Mouse (Mus musculus): ENCODE data around the gene Bicdl2. TPM values are rescaled to one million over a fixed set of nuclear protein-coding genes. Genes with fewer than 3 reads are reported as not detected.

Bicdl2 gene
- polyA plus RNA-seq (2014; fragmentation: Nextera tagmentation; extraction: Ambion mirVana), result 0.37 TPM in 1 of 2 replicates, not detected in the other

DNA sequence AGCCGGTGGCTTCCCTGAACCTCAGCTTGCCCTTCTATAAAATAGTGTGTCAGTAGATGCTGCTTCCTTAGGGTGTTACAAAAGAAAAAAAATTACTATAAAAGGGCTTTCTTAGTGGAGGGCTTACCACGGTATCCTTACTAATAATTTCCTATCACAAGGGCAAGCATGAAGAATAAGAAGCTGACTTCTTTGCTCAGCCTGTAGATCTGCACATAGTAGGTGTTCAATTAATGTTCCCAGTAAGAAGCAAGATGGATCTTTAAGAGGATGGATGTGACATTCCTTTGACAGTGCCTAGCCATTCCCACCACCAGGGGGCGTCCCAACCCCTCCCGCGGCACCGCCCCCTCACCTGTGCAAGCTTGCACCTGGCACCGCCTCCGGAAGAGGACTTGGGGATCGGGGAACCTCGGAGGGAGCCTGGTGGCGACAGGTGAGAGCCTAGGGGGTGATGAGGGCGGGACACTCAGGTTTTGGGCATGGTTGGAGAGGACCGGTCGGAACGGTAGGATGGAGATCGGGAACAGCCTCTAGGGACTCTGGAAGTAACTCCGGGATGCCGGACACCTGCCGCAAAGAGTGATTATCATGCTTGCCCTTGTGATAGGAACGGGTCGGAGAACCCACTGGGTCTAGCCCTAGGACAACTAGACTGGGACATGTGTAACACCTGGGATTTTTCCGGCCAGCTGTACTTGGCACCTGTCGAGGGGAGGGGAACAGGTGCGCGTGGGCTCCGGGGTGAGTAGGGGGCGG is at the start of gene Bicdl2:
Gene Bicdl2 (plus strand): TSS at position 390 of the 759 bp plus-strand sequence.
- Histone ChIP-seq H3K27me3 (replicated peaks; ENCODE audit: control insufficient read depth, insufficient read depth, low read length) (peaks cover 33% of the 10 kb centered on the region), H3K9me3 (ENCODE audit: control insufficient read depth, low read length) (no peaks in the 10 kb centered on the region), H3K27ac (ENCODE audit: low read depth, low read length) (no peak within 1 kb of the TSS), H3K36me3 (ENCODE audit: control insufficient read depth, insufficient read depth, low read length) (no peaks in the 10 kb centered on the region), H3K4me2 (peak within 1 kb of the TSS; percentile 47), H3K9ac (ENCODE audit: low read depth, low read length) (no peak within 1 kb of the TSS), H3K4me1 (replicated peaks; ENCODE audit: control insufficient read depth, insufficient read depth, low read length) (0 out of 2 replicates have a peak, but pooled peaks cover 4% of the 10 kb centered on the region), H3K4me3 (ENCODE audit: low read depth, low read length) (peak within 1 kb of the TSS; percentile 26; the same call in 1 of the 2 replicates)
- DNase-seq (ENCODE audit: low spot score) (no peak), ATAC-seq (replicated peaks; ENCODE audit: low FRiP score) (no peak)
- 7% methylated on average over 27 of the region's 27 CpGs for WGBS

DNA sequence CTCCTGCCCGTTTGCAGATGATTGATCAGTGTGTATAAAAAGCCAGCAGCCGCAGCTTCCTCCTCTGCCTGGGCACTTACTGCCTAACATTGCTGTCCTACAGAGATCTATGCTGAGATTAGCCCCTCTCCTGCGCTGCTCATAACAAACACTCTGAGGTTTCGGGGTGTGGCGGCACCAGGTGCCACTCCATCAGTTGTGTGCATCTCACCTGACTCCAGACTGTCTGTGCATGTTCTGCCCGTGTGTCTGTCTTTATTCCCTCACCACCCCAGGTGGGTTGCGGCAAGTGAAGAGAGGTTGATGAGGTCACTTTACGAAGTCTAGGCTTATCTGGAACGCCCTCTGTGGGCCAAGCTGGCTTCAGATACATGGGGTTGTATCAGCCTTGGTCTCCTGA is 43.2 kb upstream of the Bicdl2 start:
- DNase-seq (ENCODE audit: low spot score) (no peak), ATAC-seq (replicated peaks; ENCODE audit: low FRiP score) (no peak)
- 37% methylated on average over 9 of the region's 9 CpGs for WGBS
- Histone ChIP-seq H3K4me3 (ENCODE audit: low read depth, low read length) (no peak overlapping the region), H3K27ac (ENCODE audit: low read depth, low read length) (no peak overlapping the region), H3K4me2 (no peak overlapping the region), H3K27me3 (replicated peaks; ENCODE audit: control insufficient read depth, insufficient read depth, low read length) (no peaks in the 10 kb centered on the region), H3K9me3 (ENCODE audit: control insufficient read depth, low read length) (no peaks in the 10 kb centered on the region), H3K36me3 (ENCODE audit: control insufficient read depth, insufficient read depth, low read length) (no peaks in the 10 kb centered on the region), H3K9ac (ENCODE audit: low read depth, low read length) (no peak overlapping the region), H3K4me1 (replicated peaks; ENCODE audit: control insufficient read depth, insufficient read depth, low read length) (no peaks in the 10 kb centered on the region)

DNA sequence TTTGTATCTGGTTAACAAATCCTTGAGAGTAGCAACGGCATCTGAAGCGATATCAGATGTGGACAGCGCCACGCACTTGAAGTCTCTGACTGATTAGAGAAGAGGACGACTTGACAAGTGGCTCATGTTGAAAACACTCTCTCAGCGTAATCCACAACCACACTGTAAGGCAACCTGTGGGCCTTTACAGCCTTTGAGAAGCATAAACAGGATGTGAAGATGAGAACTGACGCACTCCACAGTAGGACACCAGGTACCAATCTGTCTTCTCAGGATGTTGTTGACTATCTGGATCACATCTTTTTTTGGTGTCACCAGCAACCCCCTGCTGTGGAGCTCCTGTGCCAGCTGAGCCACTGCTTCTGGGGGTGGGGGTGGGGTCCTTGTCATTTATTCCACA is 40.0 kb upstream of the Bicdl2 start:
- Histone ChIP-seq H3K27ac (ENCODE audit: low read depth, low read length) (no peak overlapping the region), H3K9ac (ENCODE audit: low read depth, low read length) (no peak overlapping the region), H3K36me3 (ENCODE audit: control insufficient read depth, insufficient read depth, low read length) (no peaks in the 10 kb centered on the region), H3K9me3 (ENCODE audit: control insufficient read depth, low read length) (no peaks in the 10 kb centered on the region), H3K4me2 (no peak overlapping the region), H3K4me1 (replicated peaks; ENCODE audit: control insufficient read depth, insufficient read depth, low read length) (no peaks in the 10 kb centered on the region), H3K27me3 (replicated peaks; ENCODE audit: control insufficient read depth, insufficient read depth, low read length) (no peaks in the 10 kb centered on the region), H3K4me3 (ENCODE audit: low read depth, low read length) (no peak overlapping the region)
- WGBS, result 61% methylated on average over 7 of the region's 7 CpGs
- no peak for DNase-seq (ENCODE audit: low spot score)
- no peak for ATAC-seq (replicated peaks; ENCODE audit: low FRiP score)

DNA sequence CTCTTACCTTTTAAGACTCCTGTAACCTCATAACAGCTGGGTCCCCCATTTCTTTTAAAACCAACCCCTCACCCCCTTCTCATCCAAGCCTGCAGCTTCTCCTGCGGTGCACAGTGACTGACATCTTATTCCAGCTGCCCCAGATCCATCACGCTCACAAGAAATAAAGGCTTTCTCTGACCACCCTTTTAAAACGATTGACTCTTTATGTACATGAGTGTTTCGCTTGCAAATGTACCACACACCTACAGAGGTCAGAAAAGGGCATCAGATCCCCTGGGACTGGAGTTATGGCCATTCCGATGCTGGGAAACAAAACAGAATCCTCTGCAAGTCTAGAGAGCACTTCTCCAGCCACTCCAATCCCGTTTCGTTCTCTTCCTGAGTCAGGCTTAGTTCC is 32.5 kb upstream of the Bicdl2 start:
- Histone ChIP-seq H3K4me1 (replicated peaks; ENCODE audit: control insufficient read depth, insufficient read depth, low read length) (no peaks in the 10 kb centered on the region), H3K36me3 (ENCODE audit: control insufficient read depth, insufficient read depth, low read length) (no peaks in the 10 kb centered on the region), H3K27me3 (replicated peaks; ENCODE audit: control insufficient read depth, insufficient read depth, low read length) (peaks cover 10% of the 10 kb centered on the region), H3K4me2 (no peak overlapping the region), H3K9ac (ENCODE audit: low read depth, low read length) (no peak overlapping the region), H3K9me3 (ENCODE audit: control insufficient read depth, low read length) (no peaks in the 10 kb centered on the region), H3K27ac (ENCODE audit: low read depth, low read length) (no peak overlapping the region), H3K4me3 (ENCODE audit: low read depth, low read length) (no peak overlapping the region)
- 43% methylated on average over 7 of the region's 7 CpGs for WGBS
- DNase-seq (ENCODE audit: low spot score), result no peak
- no peak for ATAC-seq (replicated peaks; ENCODE audit: low FRiP score)

DNA sequence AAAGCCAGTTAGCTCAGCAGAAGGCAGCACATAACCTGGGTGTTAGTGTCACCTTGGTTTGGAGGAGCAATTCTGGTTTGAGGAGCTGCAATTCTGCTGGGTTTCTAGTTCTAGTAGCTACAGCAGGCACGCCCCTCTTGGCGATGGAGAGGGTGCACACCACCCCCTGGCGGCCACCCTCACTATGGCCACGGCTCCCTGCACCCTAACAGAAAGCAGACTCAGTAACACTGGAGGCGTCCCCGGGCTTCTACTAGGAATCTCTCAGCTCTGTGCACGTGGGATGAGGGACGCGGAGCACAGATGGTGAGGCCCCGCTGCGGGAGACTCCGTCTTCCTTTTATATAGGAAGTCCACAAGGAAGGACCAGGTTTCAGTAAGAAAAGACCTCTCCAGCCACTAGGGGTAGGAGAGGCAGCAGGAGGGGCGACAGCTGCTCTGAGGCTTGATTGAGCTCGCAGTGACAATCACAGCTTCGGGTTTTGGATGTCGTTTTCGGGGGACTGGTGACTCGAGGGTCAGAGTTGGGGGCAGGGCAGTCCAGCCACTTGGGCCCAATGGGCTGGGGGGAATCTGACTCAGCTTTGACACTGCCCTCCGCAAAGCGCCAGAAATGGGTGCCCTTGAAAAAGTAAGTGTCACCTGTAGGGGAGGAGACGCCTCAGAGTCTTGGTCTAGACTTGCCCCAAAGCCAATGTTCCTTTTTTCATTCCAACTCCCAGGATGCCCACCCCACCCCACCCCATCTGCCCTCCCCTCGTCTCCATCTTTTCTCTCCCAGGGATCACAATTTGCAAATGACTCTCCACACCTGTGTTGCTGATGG is 29.9 kb upstream of the Bicdl2 start:
- Histone ChIP-seq H3K9ac (ENCODE audit: low read depth, low read length) (no peak overlapping the region), H3K27ac (ENCODE audit: low read depth, low read length) (no peak overlapping the region), H3K36me3 (ENCODE audit: control insufficient read depth, insufficient read depth, low read length) (no peaks in the 10 kb centered on the region), H3K27me3 (replicated peaks; ENCODE audit: control insufficient read depth, insufficient read depth, low read length) (peaks cover 10% of the 10 kb centered on the region), H3K4me2 (peak overlapping the region; percentile 44), H3K4me3 (ENCODE audit: low read depth, low read length) (0 out of 2 replicates have a peak overlapping the region, but pooled peaks have one; percentile 5), H3K9me3 (ENCODE audit: control insufficient read depth, low read length) (no peaks in the 10 kb centered on the region), H3K4me1 (replicated peaks; ENCODE audit: control insufficient read depth, insufficient read depth, low read length) (no peaks in the 10 kb centered on the region)
- WGBS, result 16% methylated on average over 22 of the region's 22 CpGs
- DNase-seq (ENCODE audit: low spot score) (peak; percentile 75), ATAC-seq (replicated peaks; ENCODE audit: low FRiP score) (peak; percentile 82)

DNA sequence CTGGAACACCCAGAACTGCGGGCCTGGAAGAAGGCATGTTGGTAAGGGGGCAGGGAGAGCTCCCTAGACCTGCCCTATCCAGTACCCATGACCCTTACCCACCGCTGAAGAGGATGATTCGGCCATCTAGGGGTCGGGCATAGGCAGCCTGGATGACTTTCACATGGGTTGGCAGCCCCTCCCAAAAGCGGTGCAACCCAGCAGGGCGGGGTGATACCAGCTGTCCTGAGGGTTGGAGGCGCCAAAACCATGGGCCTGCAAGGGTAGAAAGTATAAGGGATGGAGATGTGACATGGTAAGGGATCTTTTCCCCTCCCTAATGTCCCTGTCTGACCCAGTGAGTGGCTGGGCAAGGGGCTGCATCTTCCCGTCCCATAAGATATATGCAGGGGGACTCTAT is 29.1 kb upstream of the Bicdl2 start:
- Histone ChIP-seq H3K9ac (ENCODE audit: low read depth, low read length) (no peak overlapping the region), H3K4me2 (no peak overlapping the region), H3K9me3 (ENCODE audit: control insufficient read depth, low read length) (no peaks in the 10 kb centered on the region), H3K4me3 (ENCODE audit: low read depth, low read length) (no peak overlapping the region), H3K27ac (ENCODE audit: low read depth, low read length) (no peak overlapping the region), H3K36me3 (ENCODE audit: control insufficient read depth, insufficient read depth, low read length) (no peaks in the 10 kb centered on the region), H3K27me3 (replicated peaks; ENCODE audit: control insufficient read depth, insufficient read depth, low read length) (peaks cover 10% of the 10 kb centered on the region), H3K4me1 (replicated peaks; ENCODE audit: control insufficient read depth, insufficient read depth, low read length) (no peaks in the 10 kb centered on the region)
- 68% methylated on average over 8 of the region's 8 CpGs for WGBS
- no peak for DNase-seq (ENCODE audit: low spot score)
- no peak for ATAC-seq (replicated peaks; ENCODE audit: low FRiP score)

DNA sequence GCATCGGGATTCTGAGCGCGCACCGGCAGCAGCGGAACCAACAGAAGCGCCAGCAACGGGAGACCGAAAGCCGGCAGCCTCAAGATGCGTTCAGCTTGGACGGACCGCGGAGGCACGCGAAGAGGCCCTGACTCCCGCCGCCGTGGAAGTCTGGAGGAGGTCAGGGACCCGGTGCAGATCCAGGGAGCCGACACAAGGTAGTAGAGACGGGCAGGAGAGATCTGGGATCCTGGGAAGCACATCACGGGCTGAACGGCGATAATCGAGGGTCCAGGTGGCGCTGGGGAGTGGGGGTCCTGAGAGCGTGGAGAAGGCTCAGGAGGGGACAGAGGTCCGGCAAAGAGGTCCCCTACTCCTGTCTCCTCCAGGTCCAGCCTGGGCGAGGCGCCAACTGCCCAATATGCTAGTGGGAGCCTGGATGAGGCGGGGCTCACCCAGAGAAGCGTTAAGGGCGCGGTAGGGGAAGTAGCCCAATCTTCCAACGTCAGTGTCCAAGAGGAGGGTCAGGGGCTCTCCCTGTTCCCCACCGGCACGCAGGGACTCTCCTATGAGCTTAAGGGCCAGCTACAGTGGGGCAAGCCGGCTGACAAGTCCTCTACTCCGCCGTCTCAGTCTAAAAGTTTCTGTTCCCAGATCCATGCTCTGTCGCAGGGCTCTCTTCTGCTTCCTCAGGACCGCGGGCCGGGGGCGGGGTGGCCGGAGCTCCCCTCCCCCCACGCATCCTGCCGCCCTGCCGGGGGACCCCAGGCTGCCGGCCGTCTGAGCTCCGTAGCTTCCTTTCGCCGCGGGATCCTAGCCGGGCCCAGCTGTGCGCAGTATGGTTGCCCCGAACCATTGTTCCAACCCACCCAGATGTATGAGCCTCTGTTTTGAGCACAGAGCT is 15.5 kb upstream of the Bicdl2 start, which contains the start of gene Mmp25:
Gene Mmp25 (minus strand): TSS at position 665 of the 883 bp plus-strand sequence.
- Histone ChIP-seq H3K9me3 (ENCODE audit: control insufficient read depth, low read length) (no peaks in the 10 kb centered on the region), H3K4me2 (peak within 1 kb of the TSS; percentile 70), H3K4me1 (replicated peaks; ENCODE audit: control insufficient read depth, insufficient read depth, low read length) (no peaks in the 10 kb centered on the region), H3K27me3 (replicated peaks; ENCODE audit: control insufficient read depth, insufficient read depth, low read length) (peaks cover 39% of the 10 kb centered on the region), H3K27ac (ENCODE audit: low read depth, low read length) (no peak within 1 kb of the TSS), H3K36me3 (ENCODE audit: control insufficient read depth, insufficient read depth, low read length) (no peaks in the 10 kb centered on the region), H3K9ac (ENCODE audit: low read depth, low read length) (no peak within 1 kb of the TSS), H3K4me3 (ENCODE audit: low read depth, low read length) (peak within 1 kb of the TSS; percentile 42)
- DNase-seq (ENCODE audit: low spot score), result no peak
- 2% methylated on average over 58 of the region's 58 CpGs for WGBS
- ATAC-seq (replicated peaks; ENCODE audit: low FRiP score), result 0 out of 2 replicates have a peak, but pooled peaks have one; percentile 36

DNA sequence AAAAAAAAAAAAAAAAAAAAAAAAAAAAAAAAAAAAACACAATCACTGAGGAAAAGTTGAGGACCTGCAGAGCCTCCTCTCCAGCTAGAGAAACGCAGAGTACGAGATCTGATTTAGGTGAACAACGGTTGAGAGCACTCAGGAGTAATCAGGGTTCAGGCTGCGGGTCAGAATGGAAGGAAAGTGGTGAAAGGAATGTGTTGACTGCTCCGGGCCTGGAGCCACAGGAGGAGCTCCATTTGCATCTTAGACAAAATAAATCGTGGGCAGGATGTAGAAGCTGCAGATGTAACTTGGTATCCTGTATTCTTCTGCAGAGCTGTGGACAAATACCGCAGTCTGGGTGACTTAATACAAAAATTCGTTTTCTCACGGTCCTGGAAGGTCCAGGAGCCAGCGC is 14.4 kb upstream of the Bicdl2 start:
- Histone ChIP-seq H3K36me3 (ENCODE audit: control insufficient read depth, insufficient read depth, low read length) (no peaks in the 10 kb centered on the region), H3K27ac (ENCODE audit: low read depth, low read length) (no peak overlapping the region), H3K4me3 (ENCODE audit: low read depth, low read length) (no peak overlapping the region), H3K27me3 (replicated peaks; ENCODE audit: control insufficient read depth, insufficient read depth, low read length) (peaks cover 39% of the 10 kb centered on the region), H3K9me3 (ENCODE audit: control insufficient read depth, low read length) (no peaks in the 10 kb centered on the region), H3K9ac (ENCODE audit: low read depth, low read length) (no peak overlapping the region), H3K4me1 (replicated peaks; ENCODE audit: control insufficient read depth, insufficient read depth, low read length) (no peaks in the 10 kb centered on the region), H3K4me2 (no peak overlapping the region)
- ATAC-seq (replicated peaks; ENCODE audit: low FRiP score) (no peak), DNase-seq (ENCODE audit: low spot score) (no peak)
- 43% methylated on average over 10 of the region's 10 CpGs for WGBS

Data from liver, embryonic 11.5 days (tissue).